Mouse (Mus musculus) cortical plate, adult 2 months (tissue): ENCODE measurements at regions not wholly inside any gene's neighbourhood (a gene's known extent, or its start where the extent isn't known, plus 50 kb on each side); places are given as distances from the start of the nearest gene placed in this dataset.
"Not testable (repeated sequence)": the region's sequence is repeated elsewhere in the genome, so short reads cannot be mapped to it uniquely, and the experiment has no call there.

Experiments
- H3K27ac ChIP-seq: fragments of 200-500 bp; 2 replicates; pipeline ENCODE4 v1.5.1; 2012; ENCODE audit warnings: low read length, control low read depth, inconsistent platforms; ENCODE audit not compliant: insufficient read depth
- H3K4me1 ChIP-seq: fragments of 200-500 bp; 2 replicates; pipeline ENCODE4 v1.6.1; 2011; ENCODE audit warnings: low read length; ENCODE audit not compliant: control insufficient read depth, insufficient read depth
- H3K4me3 ChIP-seq: fragments of 200-500 bp; 2 replicates; pipeline ENCODE4 v1.5.1; 2011; ENCODE audit warnings: mild to moderate bottlenecking, low read length, control low read depth; ENCODE audit not compliant: insufficient read depth
- CTCF ChIP-seq: fragments of 200-500 bp; IDR thresholded peaks from 2 replicates; pipeline ENCODE4 v1.5.1; 2011; ENCODE audit warnings: mild to moderate bottlenecking, control low read depth, low read length; ENCODE audit not compliant: insufficient read depth; ENCODE audit errors: extremely low read depth
- POLR2A ChIP-seq: fragments of 200-500 bp; IDR thresholded peaks from 2 replicates; pipeline ENCODE4 v1.6.1; 2011; ENCODE audit warnings: mild to moderate bottlenecking, low read length, control low read depth; ENCODE audit not compliant: insufficient read depth; ENCODE audit errors: extremely low read depth

DNA sequence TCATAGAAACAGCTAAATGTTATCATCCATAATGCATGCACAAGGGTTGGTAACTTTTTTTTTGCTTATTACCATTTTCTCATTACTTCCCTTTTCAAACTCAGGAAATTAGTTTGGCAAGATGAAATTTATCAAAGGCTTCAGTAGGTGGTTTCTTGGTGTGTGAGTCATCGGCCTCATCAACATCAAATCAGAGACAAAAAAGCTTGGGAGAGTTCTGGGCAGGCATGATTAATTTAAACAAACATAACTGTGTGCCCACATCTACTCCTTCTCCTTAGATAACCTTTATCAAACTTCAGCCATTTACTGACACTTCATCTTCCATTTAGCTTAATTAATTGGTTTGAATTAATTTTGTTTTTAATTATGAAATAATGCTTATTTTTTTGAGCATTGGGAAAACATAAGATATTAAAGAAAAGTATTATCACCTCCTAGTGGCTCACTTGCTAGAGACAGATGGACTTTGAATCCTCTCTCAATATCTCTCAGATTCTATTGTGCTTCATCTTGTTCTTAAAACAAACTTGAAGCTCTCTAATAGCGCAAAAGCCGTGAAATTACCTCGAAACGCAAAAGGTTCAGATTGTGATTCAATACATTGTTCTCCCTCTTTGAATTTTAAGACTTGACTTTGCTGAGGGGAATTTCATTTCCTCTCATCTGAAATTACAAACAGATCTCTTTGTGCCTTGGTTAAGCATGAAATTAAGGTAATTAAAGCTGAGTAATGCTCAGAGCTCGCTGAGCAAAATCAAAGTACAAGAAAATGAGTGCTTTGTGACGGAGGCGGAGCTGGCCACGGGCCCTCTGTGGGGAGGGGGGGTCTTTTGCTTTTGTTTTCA is 158.7 kb upstream of the Bet1 start:
- TF ChIP-seq POLR2A (no peak), CTCF (no peak)
- H3K4me3 ChIP-seq, result no peak overlapping the region

DNA sequence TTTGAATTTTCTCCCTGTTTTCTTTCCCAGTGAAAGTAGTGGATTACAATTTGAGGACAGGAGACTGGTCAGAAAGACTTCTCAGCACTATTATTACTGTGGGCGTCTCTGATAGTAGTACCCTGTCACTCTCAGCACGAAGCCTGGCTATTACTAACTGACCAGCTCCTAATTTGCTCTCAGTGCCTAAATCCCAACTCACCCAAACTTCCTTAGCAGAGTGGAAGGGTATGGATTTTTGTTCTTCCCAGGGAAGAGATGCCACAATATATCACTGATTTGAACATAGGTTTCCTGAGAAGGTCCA is 159.3 kb upstream of the Bet1 start:
- Histone ChIP-seq H3K4me3 (no peak overlapping the region), H3K4me1 (no peaks in the 10 kb centered on the region), H3K27ac (no peak overlapping the region)
- no peak for TF ChIP-seq CTCF
- TF ChIP-seq POLR2A, result no peak

More for the DNA sequence above, 158.7 kb upstream of the Bet1 start:
- Histone ChIP-seq H3K4me1 (no peaks in the 10 kb centered on the region), H3K27ac (no peak overlapping the region)

DNA sequence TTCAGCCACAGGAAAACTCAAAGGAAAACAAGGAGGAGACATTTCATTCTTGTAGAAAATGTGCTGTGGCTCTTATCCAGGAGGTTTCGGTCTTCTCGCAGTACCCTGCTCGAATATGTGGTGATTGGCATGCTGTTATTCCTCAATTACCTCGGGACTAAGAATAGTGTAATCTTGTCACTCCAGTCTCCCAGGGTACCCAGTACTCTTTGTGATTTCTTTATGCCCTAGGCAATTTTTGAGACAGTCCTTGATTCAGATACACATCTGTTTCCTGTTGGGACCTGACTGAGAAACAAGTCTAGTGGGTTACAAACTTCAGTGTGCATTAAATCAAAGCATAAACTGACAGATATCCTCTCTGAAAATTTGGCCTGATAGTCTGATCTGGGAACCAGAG is 189.8 kb upstream of the Bet1 start:
- no peak for TF ChIP-seq POLR2A
- no peak for TF ChIP-seq CTCF
- no peaks in the 10 kb centered on the region for H3K4me1 ChIP-seq
- H3K4me3 ChIP-seq, result no peak overlapping the region
- no peak overlapping the region for H3K27ac ChIP-seq

DNA sequence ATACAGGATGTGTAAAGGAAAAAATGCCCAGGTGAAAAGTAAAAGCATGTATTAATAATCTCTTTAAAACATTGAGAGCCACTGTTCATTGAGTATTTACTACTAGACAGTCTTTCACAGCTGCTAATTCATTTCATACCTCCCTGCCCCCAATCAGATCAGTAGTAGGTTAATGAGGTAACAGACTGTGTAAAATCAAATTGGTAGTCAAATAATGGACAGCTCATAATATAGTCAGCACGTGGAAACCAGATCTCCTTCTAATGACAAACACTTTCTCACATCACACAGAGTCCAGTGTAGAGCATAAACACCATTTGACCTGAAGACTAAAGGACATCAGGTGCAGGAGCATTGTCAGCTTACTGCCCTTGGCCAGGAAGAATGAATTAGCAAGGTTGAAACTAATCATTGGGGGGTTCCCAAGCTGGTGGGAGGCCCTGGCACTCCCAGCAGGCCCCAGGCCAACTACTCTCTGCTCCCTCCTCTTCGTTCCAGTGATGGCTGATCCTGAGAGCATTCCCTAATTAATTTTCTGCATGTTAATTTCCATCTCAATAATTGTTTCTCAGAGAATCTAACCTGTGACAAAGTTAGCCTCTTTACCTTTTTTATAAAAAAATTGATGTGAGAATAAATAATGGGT is 190.6 kb upstream of the Bet1 start:
- Histone ChIP-seq H3K27ac (no peak overlapping the region), H3K4me1 (no peaks in the 10 kb centered on the region), H3K4me3 (no peak overlapping the region)
- no peak for TF ChIP-seq POLR2A
- TF ChIP-seq CTCF, result no peak

DNA sequence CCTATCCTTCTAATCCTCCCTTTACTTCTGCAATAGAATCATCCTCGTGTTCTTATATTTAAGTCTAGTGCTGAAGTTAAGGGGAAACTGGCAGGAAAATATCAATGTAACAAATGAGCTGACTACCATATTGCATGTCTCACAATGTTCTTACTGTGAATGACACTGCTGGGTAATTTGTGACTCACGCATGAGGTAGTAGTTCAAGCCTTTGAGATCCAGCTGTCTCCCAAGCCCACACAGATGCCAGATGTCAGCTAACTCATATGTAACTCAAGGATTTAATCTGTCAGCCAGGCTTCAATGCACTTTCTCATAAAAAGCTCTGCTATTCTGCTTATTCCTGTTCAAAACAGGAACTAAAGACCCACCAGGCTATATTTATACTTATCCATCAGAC is 204.6 kb upstream of the Bet1 start:
- H3K4me3 ChIP-seq, result no peak overlapping the region
- H3K4me1 ChIP-seq, result no peaks in the 10 kb centered on the region
- TF ChIP-seq CTCF (no peak), POLR2A (no peak)
- no peak overlapping the region for H3K27ac ChIP-seq

DNA sequence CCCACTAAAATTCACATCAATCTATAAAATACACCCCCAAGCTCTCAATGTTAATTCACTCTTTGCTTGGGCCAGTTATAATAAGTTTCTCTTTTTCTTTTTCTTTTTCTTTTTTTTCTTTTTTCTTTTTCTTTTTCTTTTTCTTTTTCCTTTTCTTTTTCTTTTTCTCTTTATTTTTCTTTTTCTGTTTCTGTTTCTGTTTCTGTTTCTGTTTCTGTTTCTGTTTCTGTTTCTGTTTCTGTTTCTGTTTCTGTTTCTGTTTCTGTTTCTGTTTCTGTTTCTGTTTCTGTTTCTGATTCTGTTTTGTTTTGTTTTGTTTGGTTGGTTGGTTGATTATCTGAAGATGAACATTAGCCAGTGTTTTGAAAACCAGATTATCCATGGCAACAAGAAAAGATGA is 201.2 kb upstream of the Col1a2 start:
- not testable (repeated sequence) for H3K27ac ChIP-seq, H3K4me3 ChIP-seq

DNA sequence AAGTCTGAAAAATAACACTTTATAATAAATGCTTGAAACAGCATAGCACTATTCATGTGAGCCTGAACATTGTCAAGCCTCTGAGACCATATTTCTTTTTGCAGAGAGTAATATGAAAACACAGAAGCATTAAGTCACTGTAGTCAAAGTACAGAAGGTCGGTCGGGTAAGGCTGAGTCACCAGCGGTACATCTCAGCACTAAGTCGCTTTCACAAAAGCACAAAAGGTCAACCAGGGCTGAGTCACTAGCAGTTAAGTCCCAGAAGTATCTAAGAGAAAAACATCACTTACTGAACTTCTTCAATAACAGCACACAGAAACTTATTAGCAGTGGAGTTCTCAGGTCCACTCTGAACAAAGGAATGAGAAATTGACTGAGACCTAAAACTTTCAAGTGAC is 154.7 kb upstream of the Col1a2 start:
- TF ChIP-seq POLR2A (no peak), CTCF (no peak)
- Histone ChIP-seq H3K4me3 (no peak overlapping the region), H3K4me1 (no peaks in the 10 kb centered on the region)

More for the DNA sequence above, 201.2 kb upstream of the Col1a2 start:
- H3K4me1 ChIP-seq, result not testable (repeated sequence)

DNA sequence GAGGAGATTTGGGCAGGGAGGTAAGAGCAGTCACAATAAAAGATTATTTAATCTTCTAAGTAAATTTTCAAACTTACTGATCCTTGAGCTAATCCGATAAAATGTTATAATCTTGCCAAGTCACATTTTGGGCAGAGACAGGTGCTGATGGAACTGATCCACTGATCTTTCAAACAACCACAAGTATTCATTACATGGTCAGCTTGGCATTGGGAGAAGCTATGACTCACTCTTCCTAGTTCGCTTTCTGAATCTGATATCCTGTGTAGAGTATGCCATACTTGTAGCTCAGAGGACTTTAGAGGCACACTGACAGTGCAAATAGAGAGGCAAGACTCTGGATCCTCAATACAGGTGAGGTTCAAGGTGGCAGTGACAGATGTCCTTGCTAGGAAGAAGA is 142.4 kb upstream of the Col1a2 start:
- Histone ChIP-seq H3K4me3 (no peak overlapping the region), H3K27ac (no peak overlapping the region), H3K4me1 (no peaks in the 10 kb centered on the region)
- TF ChIP-seq CTCF (no peak), POLR2A (no peak)

More for the DNA sequence above, 154.7 kb upstream of the Col1a2 start:
- H3K27ac ChIP-seq, result no peak overlapping the region

DNA sequence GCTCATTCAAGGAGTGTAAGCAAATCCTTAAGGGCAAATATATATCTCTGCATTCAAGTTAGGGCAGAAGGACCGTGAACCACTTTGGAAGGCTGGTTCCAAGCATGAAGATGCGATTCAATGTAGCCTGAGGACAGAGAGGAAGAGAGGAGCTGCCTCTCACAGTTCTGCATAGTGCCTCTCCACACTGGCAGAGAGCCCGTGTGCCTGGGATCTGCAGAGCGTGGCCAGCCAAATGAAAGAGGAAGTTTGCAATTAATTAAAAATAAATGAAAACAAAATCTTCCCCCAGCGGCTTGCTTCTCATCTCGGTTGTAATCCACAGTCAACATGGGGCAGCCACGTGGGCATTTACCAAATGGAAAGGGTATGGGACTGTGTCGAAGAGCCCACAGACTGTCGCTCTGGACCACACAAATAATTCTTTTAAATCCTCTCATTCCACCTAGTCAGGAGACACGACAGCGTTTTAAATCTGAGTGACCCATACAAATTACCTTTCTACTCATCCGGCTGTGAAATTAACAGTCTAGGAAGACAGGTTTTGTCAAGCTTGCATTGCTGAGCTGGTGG is 129.1 kb upstream of the Col1a2 start:
- Histone ChIP-seq H3K4me1 (no peaks in the 10 kb centered on the region), H3K27ac (no peak overlapping the region), H3K4me3 (no peak overlapping the region)
- TF ChIP-seq POLR2A (no peak), CTCF (no peak)

DNA sequence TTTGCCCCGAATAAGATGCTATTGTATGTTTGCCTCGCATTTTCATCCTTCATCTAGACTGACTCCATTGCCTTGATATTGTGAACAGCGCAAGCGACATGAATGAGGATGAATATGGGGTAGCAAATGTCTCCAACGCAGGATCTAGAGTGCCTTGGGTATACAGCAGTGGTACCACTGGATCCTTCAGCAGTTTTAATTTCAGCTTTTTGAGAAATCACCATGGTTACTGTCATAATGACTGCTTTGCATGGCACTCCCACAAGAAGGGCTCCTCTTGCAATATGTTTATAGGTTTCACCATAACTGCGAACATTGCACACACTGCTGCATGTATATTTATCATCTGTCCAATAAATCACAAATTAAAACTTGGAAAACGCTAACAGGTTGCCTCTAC is 107.8 kb upstream of the Col1a2 start:
- Histone ChIP-seq H3K4me3 (no peak overlapping the region), H3K4me1 (peaks cover 2% of the 10 kb centered on the region; the same call in 1 of the 2 replicates), H3K27ac (no peak overlapping the region)
- TF ChIP-seq CTCF, result no peak
- TF ChIP-seq POLR2A, result no peak
